Mouse (Mus musculus): ENCODE measurements around the gene Prpf38a. TPM values are rescaled to one million over a fixed set of nuclear protein-coding genes. Genes with fewer than 3 reads are reported as not detected.

Prpf38a gene
- total RNA-seq, 2 experiments from 2014 or later = 35.1 to 37.0 TPM

Other genes starting within 250 kb of the Prpf38a start
- not detected for gene Shisal2a, start 196.0 kb downstream of the Prpf38a start, total RNA-seq (2021)
- gene Gpx7, start 172.4 kb downstream of the Prpf38a start, total RNA-seq (2021) = 1 to 10 TPM; 7.4 to 8.0 TPM
- gene Tut4, start 119.9 kb downstream of the Prpf38a start, total RNA-seq (2021) = 10 to 100 TPM; 40.3 to 41.3 TPM
- gene Orc1, start 87 bp upstream of the Prpf38a start, total RNA-seq (2021) = under 1 TPM; 0.19 to 0.53 TPM
- 10 to 100 TPM; 33.6 to 38.5 TPM for gene Cc2d1b, start 40.6 kb upstream of the Prpf38a start, total RNA-seq (2021)
- gene 3110021N24Rik, start 140.3 kb upstream of the Prpf38a start, total RNA-seq (2021) = under 1 TPM; 0.69 to 0.94 TPM
- gene Zfyve9, start 201.5 kb upstream of the Prpf38a start, total RNA-seq (2021) = 10 to 100 TPM; 46.1 to 48.8 TPM